Mouse (Mus musculus) liver, embryonic 14.5 days (tissue): ENCODE results near the gene Amotl2. TPM values are rescaled to one million over a fixed set of nuclear protein-coding genes. Genes with fewer than 3 reads are reported as not detected.

Experiments used
- ATAC-seq: fragments of 200-750 bp; cut with Nextera tagmentation; 2 replicates; pipeline ENCODE4 v1.8.0; 2017; ENCODE audit warnings: moderate number of reproducible peaks, mild to moderate bottlenecking, moderate library complexity; ENCODE audit not compliant: insufficient read depth
- DNase-seq, 3 experiments: peaks; one replicate each; pipeline ENCODE4 v3.0.0-alpha.2; 2012 to 2013; ENCODE audit warnings: low read depth in 3 of 3, low spot score in 3 of 3
- H3K27ac ChIP-seq: fragments of 300-500 bp; sonication (generic); 2 replicates; pipeline ENCODE4 v1.5.1; 2014; ENCODE audit warnings: moderate library complexity, mild to moderate bottlenecking, control low read depth, inconsistent platforms
- H3K27me3 ChIP-seq: fragments of 300-500 bp; sonication (generic); 2 replicates; pipeline ENCODE4 v1.6.1; 2014; ENCODE audit warnings: mild to moderate bottlenecking, low read length, moderate library complexity; ENCODE audit not compliant: control insufficient read depth, insufficient read depth
- H3K36me3 ChIP-seq: fragments of 300-500 bp; sonication (generic); replicated peaks from 2 replicates; pipeline ENCODE4 v1.6.1; 2014; ENCODE audit warnings: low read depth; ENCODE audit not compliant: control insufficient read depth, insufficient read depth
- H3K4me1 ChIP-seq, 2 experiments: fragments of 200-500 bp in 1 of 2; fragments of 300-500 bp in 1 of 2; sonication (generic) in 1 of 2; replicated peaks; 2 replicates each; pipeline ENCODE4 v1.6.1; 2012 to 2014; ENCODE audit warnings: antibody characterized with exemption in 1 of 2, inconsistent platforms in 1 of 2, low read length in 1 of 2; ENCODE audit not compliant: control insufficient read depth in 2 of 2, insufficient read depth in 2 of 2
- H3K4me2 ChIP-seq: fragments of 300-500 bp; sonication (generic); 2 replicates; pipeline ENCODE4 v1.6.1; 2014; ENCODE audit warnings: low read depth, mild to moderate bottlenecking, control low read depth, moderate library complexity
- H3K4me3 ChIP-seq, 2 experiments: fragments of 200-500 bp in 1 of 2; fragments of 300-500 bp in 1 of 2; sonication (generic) in 1 of 2; 2 replicates each; pipeline ENCODE4 v1.5.1; 2012 to 2014; ENCODE audit warnings: low read depth in 2 of 2, low read length in 2 of 2, mild to moderate bottlenecking in 2 of 2, control low read depth in 1 of 2, inconsistent platforms in 1 of 2, moderate library complexity in 1 of 2; ENCODE audit not compliant: insufficient read depth in 1 of 2
- H3K9ac ChIP-seq: fragments of 300-500 bp; sonication (generic); replicated peaks from 2 replicates; pipeline ENCODE4 v1.6.1; 2014; ENCODE audit warnings: mild to moderate bottlenecking, control low read depth, moderate library complexity
- H3K9me3 ChIP-seq: fragments of 300-500 bp; sonication (generic); 2 replicates; pipeline ENCODE4 v1.6.1; 2016; ENCODE audit warnings: low read length, mixed read lengths; ENCODE audit not compliant: control insufficient read depth
- CTCF ChIP-seq: IDR thresholded peaks from 2 replicates; pipeline ENCODE4 v1.5.1; 2016; ENCODE audit warnings: antibody characterized with exemption, low read depth, control low read depth
- EP300 ChIP-seq: IDR thresholded peaks from 2 replicates; pipeline ENCODE4 v1.6.1; 2016; ENCODE audit warnings: antibody characterized with exemption, low read depth
- WGBS: fragments of 180-500 bp; shearing (Covaris S2); extraction: QIAGEN DNeasy Blood & Tissue Kit; methylation state at CpG from one replicate; pipeline ENCODE4 v1.1.7; 2014; ENCODE audit not compliant: insufficient replicate concordance; 5-methylcytosine and 5-hydroxymethylcytosine counted together
- polyA plus RNA-seq, 2 experiments: library from polyadenylated mRNA; depleted of rRNA in 1 of 2; stranded (reverse) in 1 of 2; unstranded in 1 of 2; fragments of >200 nt; fragmentation: Nextera tagmentation in 1 of 2; extraction: Ambion mirVana in 1 of 2; gene quantifications; 2 replicates each; pipeline versions ENCODE4 v1.2.1 to v1.2.3; 2012 to 2014

The Amotl2 gene
- polyA plus RNA-seq, 2 experiments: 2.5 to 2.6 TPM

GRCm38 (mm10) chr9:102692564-102693475 is 23.7 kb upstream of the Amotl2 start:
- Histone ChIP-seq H3K9me3 (no peaks in the 10 kb centered on the region), H3K4me2 (no peak overlapping the region), H3K36me3 (no peaks in the 10 kb centered on the region), H3K27me3 (peaks cover 20% of the 10 kb centered on the region), H3K27ac (no peak overlapping the region), H3K4me3 (no peak overlapping the region), H3K4me1 (peaks cover 0 to 2% of the 10 kb centered on the region in 2 experiments; a peak in 1 of 4 replicates), H3K9ac (no peak overlapping the region)
- TF ChIP-seq EP300 (no peak), CTCF (no peak)
- 35% methylated on average over 9 of the region's 9 CpGs for WGBS
- DNase-seq (no peak), ATAC-seq (no peak)

- H3K9me3 ChIP-seq: no peaks in the 10 kb centered on the region
- DNase-seq (no peak), ATAC-seq (no peak)
- H3K4me2 ChIP-seq: no peak overlapping the region
- H3K9ac ChIP-seq: no peak overlapping the region
- no peak for TF ChIP-seq EP300
- no peak for TF ChIP-seq CTCF
- H3K4me3 ChIP-seq: no peak overlapping the region
- 73% methylated on average over 6 of the region's 6 CpGs for WGBS
- H3K27me3 ChIP-seq: no peaks in the 10 kb centered on the region
- no peaks in the 10 kb centered on the region for H3K36me3 ChIP-seq
- no peaks in the 10 kb centered on the region for H3K4me1 ChIP-seq
- H3K27ac ChIP-seq: no peak overlapping the region
These were observed 15.4 kb upstream of the Amotl2 start for GRCm38 (mm10) chr9:102701042-102701441.

- no peak for DNase-seq
- Histone ChIP-seq H3K9ac (no peak overlapping the region), H3K36me3 (no peaks in the 10 kb centered on the region), H3K9me3 (no peaks in the 10 kb centered on the region), H3K4me2 (no peak overlapping the region), H3K4me1 (no peaks in the 10 kb centered on the region), H3K27ac (no peak overlapping the region), H3K27me3 (no peaks in the 10 kb centered on the region), H3K4me3 (no peak overlapping the region)
- peak; percentile 33; the same call in 1 of the 2 replicates for ATAC-seq
- TF ChIP-seq EP300 (no peak), CTCF (no peak)
- 47% methylated on average over 15 of the region's 15 CpGs for WGBS
These were observed 6.9 kb upstream of the Amotl2 start for GRCm38 (mm10) chr9:102709504-102710135.

- 59% methylated on average over 5 of the region's 5 CpGs for whole genome bisulfite sequencing
- H3K4me3 ChIP-seq: no peak overlapping the region
- TF ChIP-seq EP300 (no peak), CTCF (no peak)
- no peak overlapping the region for H3K27ac ChIP-seq
- ATAC-seq (no peak), DNase-seq (no peak)
- no peaks in the 10 kb centered on the region for H3K36me3 ChIP-seq
- H3K9me3 ChIP-seq: no peaks in the 10 kb centered on the region
- 0 out of 2 replicates have a peak, but pooled peaks cover 2% of the 10 kb centered on the region for H3K27me3 ChIP-seq
- no peak overlapping the region for H3K9ac ChIP-seq
- no peak overlapping the region for H3K4me2 ChIP-seq
- peaks cover 0 to 5% of the 10 kb centered on the region in 2 experiments; a peak in 2 of 4 replicates for H3K4me1 ChIP-seq
These were observed 6.0 kb upstream of the Amotl2 start for GRCm38 (mm10) chr9:102710520-102710919.

- peak in 1 of 3 experiments; percentile 17 for DNase-seq
- TF ChIP-seq CTCF (peak; percentile 79), EP300 (no peak)
- Histone ChIP-seq H3K9me3 (no peaks in the 10 kb centered on the region), H3K9ac (no peak overlapping the region), H3K27me3 (peaks cover 33% of the 10 kb centered on the region), H3K4me1 (peaks cover 0 to 5% of the 10 kb centered on the region in 2 experiments; a peak in 2 of 4 replicates), H3K4me2 (no peak overlapping the region), H3K36me3 (no peaks in the 10 kb centered on the region), H3K27ac (no peak overlapping the region), H3K4me3 (no peak overlapping the region)
- ATAC-seq: no peak
- 26% methylated on average over 2 of the region's 2 CpGs for WGBS
These were observed 2.7 kb upstream of the Amotl2 start for GRCm38 (mm10) chr9:102713797-102714196.
